Mouse (Mus musculus): Measurements from ENCODE around the gene Pmpca.

GRCm38 (mm10) chr2:26391617-26392016 lies 2.5 kb downstream of the Pmpca start:
- no peak for TF ChIP-seq CTCF (conservative IDR thresholded peaks at IDR 0.05; ENCODE audit: insufficient read depth, insufficient read length, low read depth, low read length)
- no peak for TF ChIP-seq POLR2A (IDR thresholded peaks at IDR 0.05; ENCODE audit: low read depth, low read length)

Data from kidney, adult 2 months (tissue).